Mouse (Mus musculus): Measurements from ENCODE around the gene Lactbl1. TPM values are rescaled to one million over a fixed set of nuclear protein-coding genes. Genes with fewer than 3 reads are reported as not detected.

The Lactbl1 gene
- not detected in 2 replicates for polyA plus RNA-seq (2015; fragmentation: Nextera tagmentation; extraction: Ambion mirVana)

DNA sequence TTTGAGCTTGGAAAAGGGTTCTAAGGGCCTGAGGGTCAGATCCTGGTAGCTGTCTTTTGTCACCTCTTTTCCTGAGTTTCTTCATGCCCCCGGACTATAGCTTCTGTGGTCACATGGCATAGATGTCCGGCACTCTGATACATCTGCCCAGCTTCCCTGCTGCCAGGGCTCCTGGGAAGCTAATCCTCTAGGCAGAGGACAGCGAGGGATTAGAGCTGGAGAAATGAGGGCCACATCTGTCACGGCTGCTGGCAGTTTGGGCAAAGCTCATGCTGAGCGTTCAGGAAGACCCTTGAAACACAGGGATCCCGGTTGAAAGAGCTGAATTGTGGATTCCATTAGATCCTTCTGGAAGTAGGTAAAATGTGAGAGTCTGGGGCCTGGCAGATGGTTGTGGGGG, at the start of gene Lactbl1:
Lactbl1 (plus strand) TSS at position 234 of the 400 bp plus-strand sequence.
- Histone ChIP-seq H3K4me2 (no peak within 1 kb of the TSS), H3K9ac (no peak within 1 kb of the TSS), H3K9me3 (replicated peaks) (no peaks in the 10 kb centered on the region), H3K36me3 (ENCODE audit: poor library complexity, severe bottlenecking) (no peaks in the 10 kb centered on the region), H3K4me3 (no peak within 1 kb of the TSS), H3K4me1 (0 out of 2 replicates have a peak, but pooled peaks cover 1% of the 10 kb centered on the region), H3K27me3 (no peaks in the 10 kb centered on the region), H3K27ac (no peak within 1 kb of the TSS)
- 19% methylated on average over 6 of the region's 6 CpGs for WGBS
- no peak for ATAC-seq

- Histone ChIP-seq H3K27ac (no peak overlapping the region), H3K36me3 (ENCODE audit: poor library complexity, severe bottlenecking) (peaks cover 12% of the 10 kb centered on the region; the same call in 1 of the 2 replicates), H3K27me3 (no peaks in the 10 kb centered on the region), H3K9me3 (replicated peaks) (no peaks in the 10 kb centered on the region), H3K9ac (no peak overlapping the region), H3K4me1 (peaks cover 9% of the 10 kb centered on the region), H3K4me3 (no peak overlapping the region), H3K4me2 (no peak overlapping the region)
- WGBS, result 94% methylated on average over 3 of the region's 3 CpGs
- no peak for ATAC-seq
Observed at GRCm38 (mm10) chr4:136581885-136582284, 40.5 kb upstream of the Lactbl1 start.

- no peak overlapping the region for H3K4me3 ChIP-seq
- H3K27me3 ChIP-seq, result no peaks in the 10 kb centered on the region
- peaks cover 20% of the 10 kb centered on the region for H3K4me1 ChIP-seq
- no peak overlapping the region for H3K4me2 ChIP-seq
- no peak overlapping the region for H3K27ac ChIP-seq
- peaks cover 20% of the 10 kb centered on the region for H3K36me3 ChIP-seq (ENCODE audit: poor library complexity, severe bottlenecking)
- 94% methylated on average over 4 of the region's 4 CpGs for whole genome bisulfite sequencing
- no peaks in the 10 kb centered on the region for H3K9me3 ChIP-seq (replicated peaks)
- ATAC-seq, result no peak
- H3K9ac ChIP-seq, result no peak overlapping the region
Observed at GRCm38 (mm10) chr4:136587221-136587827, 35.1 kb upstream of the Lactbl1 start.

- H3K4me2 ChIP-seq, result no peak overlapping the region
- no peak overlapping the region for H3K27ac ChIP-seq
- peaks cover 15% of the 10 kb centered on the region for H3K4me1 ChIP-seq
- peaks cover 20% of the 10 kb centered on the region for H3K36me3 ChIP-seq (ENCODE audit: poor library complexity, severe bottlenecking)
- H3K9me3 ChIP-seq (replicated peaks), result no peaks in the 10 kb centered on the region
- no peak overlapping the region for H3K9ac ChIP-seq
- ATAC-seq, result no peak
- H3K27me3 ChIP-seq, result no peaks in the 10 kb centered on the region
- no peak overlapping the region for H3K4me3 ChIP-seq
- 95% methylated on average over 4 of the region's 4 CpGs for WGBS
Observed at GRCm38 (mm10) chr4:136588003-136588402, 34.4 kb upstream of the Lactbl1 start.

DNA sequence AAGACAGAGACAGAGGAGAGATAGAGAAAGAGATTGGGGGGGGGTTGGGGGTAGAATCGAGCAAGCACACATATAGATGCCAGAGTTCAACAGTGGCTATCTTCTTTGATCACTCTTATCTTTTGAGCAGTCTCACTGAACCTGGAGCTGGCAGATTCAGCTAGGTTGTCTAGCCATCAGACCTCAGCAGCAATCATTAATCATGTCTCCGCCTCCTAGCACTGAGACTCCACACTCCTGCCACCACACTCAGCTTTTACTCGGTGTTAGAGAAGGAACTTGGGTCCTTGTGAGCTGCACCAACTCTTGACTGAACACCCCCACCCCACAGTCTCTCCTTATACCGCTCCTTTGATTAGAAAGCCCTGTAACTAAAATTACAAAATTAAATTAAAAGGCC, 30.3 kb upstream of the Lactbl1 start:
- no peak overlapping the region for H3K4me2 ChIP-seq
- H3K9me3 ChIP-seq (replicated peaks), result no peaks in the 10 kb centered on the region
- H3K27ac ChIP-seq, result no peak overlapping the region
- peaks cover 30% of the 10 kb centered on the region for H3K4me1 ChIP-seq
- H3K9ac ChIP-seq, result no peak overlapping the region
- H3K36me3 ChIP-seq (ENCODE audit: poor library complexity, severe bottlenecking), result peaks cover 20% of the 10 kb centered on the region
- WGBS, result 80% methylated on average over 4 of the region's 4 CpGs
- no peaks in the 10 kb centered on the region for H3K27me3 ChIP-seq
- ATAC-seq, result no peak
- H3K4me3 ChIP-seq, result no peak overlapping the region

GRCm38 (mm10) chr4:136594006-136594405, 28.4 kb upstream of the Lactbl1 start:
- Histone ChIP-seq H3K4me3 (no peak overlapping the region), H3K9ac (no peak overlapping the region), H3K27ac (no peak overlapping the region), H3K27me3 (no peaks in the 10 kb centered on the region), H3K4me2 (no peak overlapping the region), H3K4me1 (peaks cover 26% of the 10 kb centered on the region), H3K36me3 (ENCODE audit: poor library complexity, severe bottlenecking) (peaks cover 20% of the 10 kb centered on the region), H3K9me3 (replicated peaks) (no peaks in the 10 kb centered on the region)
- 81% methylated on average over 2 of the region's 2 CpGs for WGBS
- ATAC-seq, result no peak

GRCm38 (mm10) chr4:136595221-136595620, 27.2 kb upstream of the Lactbl1 start:
- H3K4me2 ChIP-seq, result no peak overlapping the region
- no peaks in the 10 kb centered on the region for H3K27me3 ChIP-seq
- peaks cover 30% of the 10 kb centered on the region for H3K4me1 ChIP-seq
- no peak overlapping the region for H3K4me3 ChIP-seq
- ATAC-seq, result no peak
- no peak overlapping the region for H3K9ac ChIP-seq
- no peak overlapping the region for H3K27ac ChIP-seq
- H3K9me3 ChIP-seq (replicated peaks), result no peaks in the 10 kb centered on the region
- WGBS, result 90% methylated on average over 6 of the region's 6 CpGs
- peaks cover 15% of the 10 kb centered on the region for H3K36me3 ChIP-seq (ENCODE audit: poor library complexity, severe bottlenecking)

GRCm38 (mm10) chr4:136598268-136598876, 24.0 kb upstream of the Lactbl1 start:
- Histone ChIP-seq H3K36me3 (ENCODE audit: poor library complexity, severe bottlenecking) (0 out of 2 replicates have a peak, but pooled peaks cover 5% of the 10 kb centered on the region), H3K9me3 (replicated peaks) (no peaks in the 10 kb centered on the region), H3K4me3 (no peak overlapping the region), H3K4me2 (no peak overlapping the region), H3K27me3 (no peaks in the 10 kb centered on the region), H3K4me1 (peaks cover 41% of the 10 kb centered on the region), H3K27ac (no peak overlapping the region), H3K9ac (no peak overlapping the region)
- ATAC-seq, result no peak
- 91% methylated on average over 7 of the region's 7 CpGs for WGBS

DNA sequence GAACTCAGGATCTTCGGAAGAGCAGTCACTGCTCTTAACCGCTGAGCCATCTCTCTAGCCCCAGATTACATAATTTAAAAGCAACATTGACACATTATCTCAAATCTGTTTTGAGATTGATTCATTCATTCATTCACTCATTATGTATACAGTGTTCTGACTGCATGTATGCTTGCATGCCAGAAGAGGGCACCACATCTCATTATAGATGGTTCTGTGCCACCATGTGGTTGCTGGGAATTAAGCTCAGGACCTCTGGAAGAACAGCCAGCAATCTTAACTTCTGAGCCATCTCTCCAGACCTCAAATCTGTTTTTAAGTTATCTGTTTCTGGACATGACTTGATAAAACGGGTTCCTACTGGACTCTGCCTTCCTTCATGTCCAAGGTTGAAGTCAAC, 22.6 kb upstream of the Lactbl1 start:
- 95% methylated on average over 3 of the region's 3 CpGs for WGBS
- H3K4me3 ChIP-seq, result peak overlapping the region; percentile 92
- no peak overlapping the region for H3K9ac ChIP-seq
- H3K27ac ChIP-seq, result no peak overlapping the region
- peak overlapping the region; percentile 75 for H3K4me2 ChIP-seq
- peaks cover 29% of the 10 kb centered on the region for H3K4me1 ChIP-seq
- H3K27me3 ChIP-seq, result no peaks in the 10 kb centered on the region
- H3K9me3 ChIP-seq (replicated peaks), result no peaks in the 10 kb centered on the region
- no peaks in the 10 kb centered on the region for H3K36me3 ChIP-seq (ENCODE audit: poor library complexity, severe bottlenecking)
- ATAC-seq, result no peak

DNA sequence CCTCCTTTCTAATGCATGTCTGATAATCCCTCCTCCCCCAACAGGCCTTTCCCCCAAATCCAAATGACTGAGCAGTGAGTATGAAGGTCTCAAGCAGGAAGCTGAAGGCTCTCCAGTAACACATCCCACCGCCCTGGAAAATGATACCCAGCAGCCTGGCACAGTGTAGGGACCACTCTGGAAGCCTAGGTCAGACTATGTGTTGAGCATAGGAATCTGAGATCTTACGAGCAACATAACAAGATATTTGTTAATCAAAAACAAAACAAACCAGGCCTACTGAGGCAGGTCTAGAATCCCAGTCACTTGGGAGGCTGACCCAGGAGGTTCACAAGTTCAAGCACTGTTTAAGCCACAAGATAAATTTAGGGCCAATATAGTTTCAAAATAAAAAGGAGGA, 21.9 kb upstream of the Lactbl1 start:
- 86% methylated on average over 2 of the region's 2 CpGs for WGBS
- Histone ChIP-seq H3K36me3 (ENCODE audit: poor library complexity, severe bottlenecking) (no peaks in the 10 kb centered on the region), H3K4me3 (peak overlapping the region; percentile 92), H3K27ac (no peak overlapping the region), H3K4me2 (peak overlapping the region; percentile 75), H3K4me1 (peaks cover 26% of the 10 kb centered on the region), H3K9me3 (replicated peaks) (no peaks in the 10 kb centered on the region), H3K27me3 (no peaks in the 10 kb centered on the region), H3K9ac (peak overlapping the region; percentile 99)
- ATAC-seq, result no peak

GRCm38 (mm10) chr4:136601476-136601875, 20.9 kb upstream of the Lactbl1 start:
- 2% methylated on average over 13 of the region's 13 CpGs for WGBS
- Histone ChIP-seq H3K27ac (peak overlapping the region; percentile 98), H3K27me3 (no peaks in the 10 kb centered on the region), H3K4me2 (peak overlapping the region; percentile 75), H3K36me3 (ENCODE audit: poor library complexity, severe bottlenecking) (no peaks in the 10 kb centered on the region), H3K4me1 (peaks cover 23% of the 10 kb centered on the region), H3K9me3 (replicated peaks) (no peaks in the 10 kb centered on the region), H3K4me3 (peak overlapping the region; percentile 92), H3K9ac (peak overlapping the region; percentile 99)
- peak; percentile 45 for ATAC-seq

DNA sequence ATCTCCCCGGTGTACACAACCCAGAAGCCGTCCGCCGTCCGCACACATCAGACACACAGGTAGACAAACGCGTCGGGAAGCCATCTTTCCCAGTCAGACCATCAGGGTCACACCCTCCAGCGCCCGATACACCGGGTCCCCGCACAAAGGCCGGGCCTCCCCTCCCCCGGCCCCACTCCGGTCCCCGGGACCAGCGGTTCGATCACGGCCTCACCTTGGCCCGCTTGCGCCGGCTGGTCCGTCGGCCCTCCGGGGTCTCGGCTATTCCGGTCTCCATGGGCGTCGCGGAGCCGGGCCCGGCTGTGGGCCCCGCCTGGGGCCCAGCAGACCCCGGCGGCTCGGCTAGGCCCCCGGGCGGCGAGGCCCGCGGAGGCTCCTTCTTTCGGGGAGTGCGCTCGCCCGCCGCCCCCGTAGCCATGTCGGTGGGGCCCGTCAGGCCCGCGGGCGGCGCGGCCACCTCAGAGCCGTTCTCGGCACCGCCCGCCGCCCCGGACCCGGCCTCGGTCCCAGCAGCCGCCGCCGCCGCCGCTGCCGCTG, 20.3 kb upstream of the Lactbl1 start:
- peak overlapping the region; percentile 99 for H3K9ac ChIP-seq
- no peaks in the 10 kb centered on the region for H3K27me3 ChIP-seq
- peaks cover 20% of the 10 kb centered on the region for H3K4me1 ChIP-seq
- H3K27ac ChIP-seq, result peak overlapping the region; percentile 98
- H3K4me2 ChIP-seq, result peak overlapping the region; percentile 75
- H3K9me3 ChIP-seq (replicated peaks), result no peaks in the 10 kb centered on the region
- peak overlapping the region; percentile 92 for H3K4me3 ChIP-seq
- peak; percentile 67 for ATAC-seq
- 0% methylated on average over 41 of the region's 68 CpGs for WGBS
- no peaks in the 10 kb centered on the region for H3K36me3 ChIP-seq (ENCODE audit: poor library complexity, severe bottlenecking)

Measured in forebrain, embryonic 13.5 days (tissue).